Mouse (Mus musculus): ENCODE results near the gene Pmvk. TPM values are rescaled to one million over a fixed set of nuclear protein-coding genes. Genes with fewer than 3 reads are reported as not detected.
A peak's percentile ranks its signal among the peaks of the same experiment; 100 is the strongest.

The Pmvk gene
- polyA plus RNA-seq (2014; fragmentation: Nextera tagmentation; extraction: Ambion mirVana) = 117 and 121 TPM in 2 replicates

GRCm38 (mm10) chr3:89454401-89455177 lies at the start of gene Pmvk:
Gene Pmvk (plus strand): TSS chr3:89454541.
- no peaks in the 10 kb centered on the region; the same call in 1 of the 2 replicates for H3K4me1 ChIP-seq (replicated peaks; ENCODE audit: control insufficient read depth, insufficient read depth, low read length)
- ATAC-seq (ENCODE audit: low FRiP score) (no peak), DNase-seq (ENCODE audit: low spot score) (no peak)
- no peak within 1 kb of the TSS for H3K4me3 ChIP-seq (replicated peaks; ENCODE audit: low read length)
- no peak within 1 kb of the TSS for H3K4me2 ChIP-seq (replicated peaks)
- H3K27me3 ChIP-seq (ENCODE audit: control insufficient read depth, insufficient read depth, low read length) = no peaks in the 10 kb centered on the region
- no peaks in the 10 kb centered on the region for H3K36me3 ChIP-seq (replicated peaks; ENCODE audit: control insufficient read depth, insufficient read depth)
- WGBS = 75% methylated on average over 10 of the region's 10 CpGs
- no peaks in the 10 kb centered on the region for H3K9me3 ChIP-seq (ENCODE audit: control insufficient read depth, low read length)
- H3K9ac ChIP-seq = no peak within 1 kb of the TSS
- no peak within 1 kb of the TSS for H3K27ac ChIP-seq

- ATAC-seq (ENCODE audit: low FRiP score) (no peak), DNase-seq (ENCODE audit: low spot score) (no peak)
- Histone ChIP-seq H3K4me3 (replicated peaks; ENCODE audit: low read length) (no peak overlapping the region), H3K4me2 (replicated peaks) (no peak overlapping the region), H3K4me1 (replicated peaks; ENCODE audit: control insufficient read depth, insufficient read depth, low read length) (peaks cover 8% of the 10 kb centered on the region), H3K27ac (no peak overlapping the region), H3K36me3 (replicated peaks; ENCODE audit: control insufficient read depth, insufficient read depth) (peaks cover 50% of the 10 kb centered on the region), H3K9ac (no peak overlapping the region), H3K9me3 (ENCODE audit: control insufficient read depth, low read length) (no peaks in the 10 kb centered on the region), H3K27me3 (ENCODE audit: control insufficient read depth, insufficient read depth, low read length) (no peaks in the 10 kb centered on the region)
- WGBS = 93% methylated on average over 6 of the region's 6 CpGs
These were observed 47.5 kb upstream of the Pmvk start for GRCm38 (mm10) chr3:89406887-89407286.

- no peak overlapping the region for H3K27ac ChIP-seq
- H3K9me3 ChIP-seq (ENCODE audit: control insufficient read depth, low read length) = no peaks in the 10 kb centered on the region
- no peak for ATAC-seq (ENCODE audit: low FRiP score)
- peaks cover 34% of the 10 kb centered on the region for H3K36me3 ChIP-seq (replicated peaks; ENCODE audit: control insufficient read depth, insufficient read depth)
- no peaks in the 10 kb centered on the region for H3K27me3 ChIP-seq (ENCODE audit: control insufficient read depth, insufficient read depth, low read length)
- no peak overlapping the region for H3K4me3 ChIP-seq (replicated peaks; ENCODE audit: low read length)
- WGBS = 62% methylated on average over 16 of the region's 16 CpGs
- H3K4me1 ChIP-seq (replicated peaks; ENCODE audit: control insufficient read depth, insufficient read depth, low read length) = peaks cover 8% of the 10 kb centered on the region
- no peak overlapping the region for H3K9ac ChIP-seq
- no peak overlapping the region for H3K4me2 ChIP-seq (replicated peaks)
- DNase-seq (ENCODE audit: low spot score) = no peak
These were observed 45.9 kb upstream of the Pmvk start for GRCm38 (mm10) chr3:89408448-89408847.

- Histone ChIP-seq H3K4me2 (replicated peaks) (no peak overlapping the region), H3K9ac (no peak overlapping the region), H3K9me3 (ENCODE audit: control insufficient read depth, low read length) (no peaks in the 10 kb centered on the region), H3K27me3 (ENCODE audit: control insufficient read depth, insufficient read depth, low read length) (no peaks in the 10 kb centered on the region), H3K27ac (no peak overlapping the region), H3K36me3 (replicated peaks; ENCODE audit: control insufficient read depth, insufficient read depth) (peaks cover 29% of the 10 kb centered on the region), H3K4me3 (replicated peaks; ENCODE audit: low read length) (no peak overlapping the region), H3K4me1 (replicated peaks; ENCODE audit: control insufficient read depth, insufficient read depth, low read length) (peaks cover 8% of the 10 kb centered on the region)
- DNase-seq (ENCODE audit: low spot score) = no peak
- WGBS = over 99% methylated on average over 3 of the region's 3 CpGs
- ATAC-seq (ENCODE audit: low FRiP score) = no peak
These were observed 44.6 kb upstream of the Pmvk start for GRCm38 (mm10) chr3:89409701-89410100.

GRCm38 (mm10) chr3:89410864-89411263 lies 43.5 kb upstream of the Pmvk start:
- peak overlapping the region; percentile 45 for H3K4me3 ChIP-seq (replicated peaks; ENCODE audit: low read length)
- H3K4me2 ChIP-seq (replicated peaks) = peak overlapping the region; percentile 80
- H3K36me3 ChIP-seq (replicated peaks; ENCODE audit: control insufficient read depth, insufficient read depth) = peaks cover 29% of the 10 kb centered on the region
- ATAC-seq (ENCODE audit: low FRiP score) (no peak), DNase-seq (ENCODE audit: low spot score) (no peak)
- H3K27ac ChIP-seq = peak overlapping the region; percentile 75
- H3K9ac ChIP-seq = peak overlapping the region; percentile 64
- H3K27me3 ChIP-seq (ENCODE audit: control insufficient read depth, insufficient read depth, low read length) = no peaks in the 10 kb centered on the region
- H3K4me1 ChIP-seq (replicated peaks; ENCODE audit: control insufficient read depth, insufficient read depth, low read length) = peaks cover 8% of the 10 kb centered on the region
- 81% methylated on average over 10 of the region's 10 CpGs for WGBS
- no peaks in the 10 kb centered on the region for H3K9me3 ChIP-seq (ENCODE audit: control insufficient read depth, low read length)

- Histone ChIP-seq H3K27ac (peak within 1 kb of the TSS; percentile 75), H3K36me3 (replicated peaks; ENCODE audit: control insufficient read depth, insufficient read depth) (peaks cover 27% of the 10 kb centered on the region), H3K9ac (peak within 1 kb of the TSS; percentile 64), H3K4me2 (replicated peaks) (peak within 1 kb of the TSS; percentile 80), H3K4me1 (replicated peaks; ENCODE audit: control insufficient read depth, insufficient read depth, low read length) (peaks cover 8% of the 10 kb centered on the region), H3K27me3 (ENCODE audit: control insufficient read depth, insufficient read depth, low read length) (no peaks in the 10 kb centered on the region), H3K4me3 (replicated peaks; ENCODE audit: low read length) (peak within 1 kb of the TSS; percentile 45), H3K9me3 (ENCODE audit: control insufficient read depth, low read length) (no peaks in the 10 kb centered on the region)
- DNase-seq (ENCODE audit: low spot score) (peak; percentile 100), ATAC-seq (ENCODE audit: low FRiP score) (peak; percentile 99)
- WGBS = 6% methylated on average over 28 of the region's 28 CpGs
These were observed 42.6 kb upstream of the Pmvk start, which contains the start of gene Flad1 for GRCm38 (mm10) chr3:89411490-89412393. Gene Flad1 (minus strand): TSS chr3:89411870.

- 97% methylated on average over 8 of the region's 8 CpGs for WGBS
- no peak overlapping the region for H3K4me2 ChIP-seq (replicated peaks)
These were observed 38.2 kb upstream of the Pmvk start for GRCm38 (mm10) chr3:89416158-89416557.

GRCm38 (mm10) chr3:89417131-89417530 lies 37.2 kb upstream of the Pmvk start:
- Histone ChIP-seq H3K9me3 (ENCODE audit: control insufficient read depth, low read length) (no peaks in the 10 kb centered on the region), H3K4me2 (replicated peaks) (peak overlapping the region; percentile 88), H3K27me3 (ENCODE audit: control insufficient read depth, insufficient read depth, low read length) (no peaks in the 10 kb centered on the region), H3K4me1 (replicated peaks; ENCODE audit: control insufficient read depth, insufficient read depth, low read length) (peaks cover 28% of the 10 kb centered on the region), H3K36me3 (replicated peaks; ENCODE audit: control insufficient read depth, insufficient read depth) (peaks cover 18% of the 10 kb centered on the region), H3K4me3 (replicated peaks; ENCODE audit: low read length) (peak overlapping the region; percentile 55), H3K27ac (0 out of 2 replicates have a peak overlapping the region, but pooled peaks have one; percentile 44), H3K9ac (peak overlapping the region; percentile 59)
- DNase-seq (ENCODE audit: low spot score) (no peak), ATAC-seq (ENCODE audit: low FRiP score) (no peak)
- WGBS = 32% methylated on average over 2 of the region's 2 CpGs

More at GRCm38 (mm10) chr3:89416158-89416557, 38.2 kb upstream of the Pmvk start:
- H3K36me3 ChIP-seq (replicated peaks; ENCODE audit: control insufficient read depth, insufficient read depth) = peaks cover 18% of the 10 kb centered on the region
- H3K4me3 ChIP-seq (replicated peaks; ENCODE audit: low read length) = no peak overlapping the region
- no peak overlapping the region for H3K27ac ChIP-seq
- no peak overlapping the region for H3K9ac ChIP-seq
- no peaks in the 10 kb centered on the region for H3K9me3 ChIP-seq (ENCODE audit: control insufficient read depth, low read length)
- no peaks in the 10 kb centered on the region for H3K27me3 ChIP-seq (ENCODE audit: control insufficient read depth, insufficient read depth, low read length)
- peaks cover 21% of the 10 kb centered on the region for H3K4me1 ChIP-seq (replicated peaks; ENCODE audit: control insufficient read depth, insufficient read depth, low read length)
- ATAC-seq (ENCODE audit: low FRiP score) (no peak), DNase-seq (ENCODE audit: low spot score) (no peak)

GRCm38 (mm10) chr3:89417840-89418169 lies 36.5 kb upstream of the Pmvk start:
- H3K27me3 ChIP-seq (ENCODE audit: control insufficient read depth, insufficient read depth, low read length) = no peaks in the 10 kb centered on the region
- WGBS = under 1% methylated on average over 20 of the region's 20 CpGs
- DNase-seq (ENCODE audit: low spot score) = peak; percentile 75
- H3K9me3 ChIP-seq (ENCODE audit: control insufficient read depth, low read length) = no peaks in the 10 kb centered on the region
- peak overlapping the region; percentile 88 for H3K4me2 ChIP-seq (replicated peaks)
- H3K4me1 ChIP-seq (replicated peaks; ENCODE audit: control insufficient read depth, insufficient read depth, low read length) = peaks cover 29% of the 10 kb centered on the region
- peak; percentile 53 for ATAC-seq (ENCODE audit: low FRiP score)
- H3K4me3 ChIP-seq (replicated peaks; ENCODE audit: low read length) = peak overlapping the region; percentile 55
- H3K36me3 ChIP-seq (replicated peaks; ENCODE audit: control insufficient read depth, insufficient read depth) = peaks cover 18% of the 10 kb centered on the region
- peak overlapping the region; percentile 59 for H3K9ac ChIP-seq
- peak overlapping the region; percentile 44; the same call in 1 of the 2 replicates for H3K27ac ChIP-seq

Measured in hindbrain, embryonic 14.5 days (tissue).